Mouse (Mus musculus) megakaryocyte, embryonic 14.5 days (primary cell): Measurements from ENCODE around the gene Vamp2.

ENCODE experiments used
- FLI1 ChIP-seq: IDR thresholded peaks from 2 replicates; pipeline ENCODE4 v1.6.1; 2012; ENCODE audit warnings: low read length, inconsistent platforms, mixed read lengths
- GATA1 ChIP-seq: IDR thresholded peaks from 3 replicates; pipeline ENCODE4 v1.6.1; 2012; ENCODE audit warnings: mixed read lengths, low read length, inconsistent platforms, borderline replicate concordance

DNA sequence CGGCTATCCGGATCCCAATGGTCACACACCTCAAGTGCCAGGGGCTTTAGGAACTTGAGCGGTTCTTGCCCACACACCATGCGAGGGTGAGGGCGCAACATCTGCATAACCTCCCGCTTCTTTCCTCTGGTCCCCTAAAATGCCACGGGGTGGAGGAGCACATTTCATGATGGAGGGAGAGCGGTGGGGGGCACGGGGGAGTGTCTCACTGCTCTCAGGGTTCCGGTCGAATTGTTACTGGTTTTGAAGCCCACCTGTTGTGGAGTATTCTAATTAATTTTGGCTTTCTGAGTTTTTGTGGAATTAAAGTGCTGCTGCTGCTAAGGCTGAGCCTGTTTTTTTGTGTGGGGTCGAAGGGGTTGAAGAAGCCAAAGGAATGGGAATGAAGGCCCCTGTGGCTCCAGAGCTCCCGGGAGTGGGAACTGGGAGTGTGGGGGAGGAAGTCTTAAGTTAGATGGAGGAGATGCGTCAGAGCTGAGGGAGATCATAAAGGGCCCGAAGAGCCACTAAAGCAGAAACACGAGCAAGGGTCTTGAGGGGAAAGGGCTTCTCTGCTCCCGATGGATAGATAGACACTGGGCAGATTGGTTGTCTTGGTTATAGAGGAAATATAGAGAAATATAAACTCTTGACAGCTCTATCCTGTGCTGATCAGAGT is 26.9 kb upstream of the Vamp2 start:
- TF ChIP-seq GATA1 (no peak), FLI1 (no peak)
